Mouse (Mus musculus): ENCODE measurements around the gene Cluap1. TPM values are rescaled to one million over a fixed set of nuclear protein-coding genes. Genes with fewer than 3 reads are reported as not detected.

The Cluap1 gene
- total and polyA plus RNA-seq, 3 experiments = 28.9 to 30.7 TPM; not detected in 1

DNA sequence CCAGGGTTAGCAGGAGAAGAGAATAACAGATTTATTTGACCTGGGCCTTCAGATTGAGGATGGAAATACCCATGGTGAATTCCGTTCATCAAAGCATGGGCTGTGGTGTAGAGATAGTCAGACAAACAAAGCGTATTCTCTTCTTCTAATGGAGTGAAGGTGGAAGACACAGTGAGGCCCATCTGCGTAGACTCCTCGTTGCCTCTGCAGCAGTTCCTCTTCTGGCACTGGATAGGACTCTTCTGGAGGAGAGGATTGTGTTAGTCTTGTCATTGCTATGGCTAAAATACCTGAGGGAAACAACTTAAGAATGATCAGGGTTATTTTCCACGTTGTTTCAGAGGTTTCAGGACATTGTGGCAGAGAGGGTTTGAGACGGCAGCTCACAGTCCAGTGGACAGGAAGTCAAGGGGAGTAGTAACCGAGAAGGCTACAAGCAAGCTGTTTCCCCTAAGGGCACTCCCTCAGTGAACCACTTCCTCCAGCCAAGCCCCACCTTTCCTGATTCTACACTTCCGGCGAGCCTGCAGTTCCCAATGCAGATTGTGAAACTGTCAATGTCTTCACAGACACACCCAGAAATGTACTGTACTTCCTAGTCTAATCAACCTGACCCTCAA, 13.3 kb upstream of the Cluap1 start (continued):
- TF ChIP-seq HCFC1 (IDR thresholded peaks at IDR 0.05; ENCODE audit: low read depth, low read length) = peak; percentile 66
- no peak for TF ChIP-seq POLR2AphosphoS5 (IDR thresholded peaks at IDR 0.05; ENCODE audit: borderline replicate concordance, low read depth, low read length)
- TF ChIP-seq ZC3H11A (IDR thresholded peaks at IDR 0.05; ENCODE audit: low read depth, low read length) = no peak
- TF ChIP-seq CHD2 (IDR thresholded peaks at IDR 0.05; ENCODE audit: low read length) = no peak
- TF ChIP-seq NELFE (IDR thresholded peaks at IDR 0.05; ENCODE audit: low read depth, low read length) = no peak
- no peak for TF ChIP-seq ZMIZ1 (IDR thresholded peaks at IDR 0.05; ENCODE audit: low read depth, low read length)
- peak; percentile 54 for TF ChIP-seq ELF1 (IDR thresholded peaks at IDR 0.05; ENCODE audit: low read depth, low read length)
- TF ChIP-seq ZKSCAN1 (IDR thresholded peaks at IDR 0.05; ENCODE audit: low read depth, low read length) = no peak
- TF ChIP-seq BHLHE40 (IDR thresholded peaks at IDR 0.05; ENCODE audit: borderline replicate concordance, low read depth, low read length) = no peak
- TF ChIP-seq EP300 (IDR thresholded peaks at IDR 0.05; ENCODE audit: low read depth in 1 of 2, low read length in 2 of 2) = no peak
- TF ChIP-seq NRF1 (IDR thresholded peaks at IDR 0.05; ENCODE audit: insufficient read depth, low read depth, low read length, poor library complexity, severe bottlenecking) = no peak
- no peak for TF ChIP-seq MAZ (IDR thresholded peaks at IDR 0.05; ENCODE audit: low read depth, low read length)
- no peak for TF ChIP-seq MEF2A (IDR thresholded peaks at IDR 0.05; ENCODE audit: extremely low read depth, insufficient replicate concordance, low read depth, low read length, poor library complexity, severe bottlenecking)
- TF ChIP-seq CTCF (IDR thresholded peaks at IDR 0.05 in 2 of 3, conservative IDR thresholded peaks at IDR 0.05 in 1 of 3; ENCODE audit: control insufficient read depth in 1 of 3, insufficient read depth in 1 of 3, low read depth in 2 of 3, low read length in 3 of 3, poor library complexity in 1 of 3, severe bottlenecking in 1 of 3) = no peak
- TF ChIP-seq MAFK (IDR thresholded peaks at IDR 0.05; ENCODE audit: borderline replicate concordance, low read depth, low read length) = no peak

DNA sequence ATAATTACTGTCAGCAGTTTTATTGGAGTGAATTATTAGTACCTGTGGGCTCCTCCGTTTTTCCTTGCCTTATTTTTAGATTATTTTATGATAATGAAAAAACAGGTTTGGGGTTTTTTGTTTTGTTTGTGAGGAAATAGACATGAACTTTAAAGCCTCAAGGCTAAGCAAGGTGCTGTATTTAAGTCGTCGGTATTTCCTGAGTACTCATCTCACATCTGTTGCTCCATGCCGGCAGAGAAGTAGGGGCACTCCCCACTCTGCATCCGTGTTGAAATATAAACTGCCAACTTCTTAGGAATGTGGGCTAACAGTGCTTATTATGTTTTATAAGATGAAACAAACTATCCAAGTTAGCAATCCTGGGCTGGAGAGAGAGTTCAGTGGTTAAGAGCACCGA, 12.6 kb upstream of the Cluap1 start:
- Histone ChIP-seq H3K9me3 (replicated peaks; ENCODE audit: insufficient read depth, low read length) (no peaks in the 10 kb centered on the region), H3K27me3 (ENCODE audit: control insufficient read depth in 1 of 2, insufficient read depth in 2 of 2, low read length in 2 of 2) (no peaks in the 10 kb centered on the region), H3K4me1 (ENCODE audit: control insufficient read depth in 1 of 2, insufficient read depth in 2 of 2, low read length in 2 of 2) (peaks cover 0 to 14% of the 10 kb centered on the region in 2 experiments; a peak in 3 of 4 replicates), H3K27ac (ENCODE audit: control insufficient read depth, low read depth, low read length) (no peak overlapping the region; the same call in 1 of the 2 replicates), H3K9ac (ENCODE audit: control insufficient read depth, low read depth, low read length, poor library complexity, severe bottlenecking) (no peak overlapping the region), H3K79me2 (ENCODE audit: control insufficient read depth, insufficient read depth, low read length, poor library complexity) (0 out of 2 replicates have a peak, but pooled peaks cover 2% of the 10 kb centered on the region), H3K36me3 (ENCODE audit: control insufficient read depth in 1 of 2, insufficient read depth in 2 of 2, low read length in 2 of 2) (peaks cover 7 to 13% of the 10 kb centered on the region in 2 experiments), H3K4me3 (ENCODE audit: control insufficient read depth in 1 of 2, insufficient read depth in 1 of 2, low read depth in 2 of 2, low read length in 2 of 2) (no peak overlapping the region)
- TF ChIP-seq POLR2A (IDR thresholded peaks at IDR 0.05; ENCODE audit: control insufficient read depth in 1 of 2, insufficient read depth in 1 of 2, low read depth in 1 of 2, low read length in 2 of 2, poor library complexity in 1 of 2) (no peak), CHD1 (IDR thresholded peaks at IDR 0.05; ENCODE audit: low read depth, low read length) (no peak)
- DNase-seq (ENCODE audit: low read depth, low spot score) = no peak

DNA sequence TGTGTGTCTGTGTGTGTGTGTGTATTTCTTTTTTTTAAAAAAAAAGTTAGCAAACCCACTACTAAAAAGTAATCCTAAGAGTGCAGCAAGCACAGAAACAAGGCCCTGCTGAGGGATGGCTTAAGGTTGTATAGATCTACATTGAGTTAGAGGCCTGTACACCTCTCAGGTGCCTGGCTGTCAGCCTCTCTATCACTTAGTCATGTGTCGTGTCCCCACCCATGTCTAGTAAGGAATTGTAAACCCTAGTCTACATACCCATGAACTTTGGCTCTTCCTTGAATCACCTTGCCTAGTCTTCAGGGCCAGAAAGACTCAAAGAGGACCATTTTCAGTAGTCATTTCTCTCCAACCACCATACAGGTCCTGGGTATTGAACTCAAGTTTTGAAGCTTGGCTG, 12.0 kb upstream of the Cluap1 start:
- H3K27me3 ChIP-seq (ENCODE audit: control insufficient read depth in 1 of 2, insufficient read depth in 2 of 2, low read length in 2 of 2) = no peaks in the 10 kb centered on the region
- H3K4me3 ChIP-seq (ENCODE audit: control insufficient read depth in 1 of 2, insufficient read depth in 1 of 2, low read depth in 2 of 2, low read length in 2 of 2) = no peak overlapping the region
- H3K27ac ChIP-seq (ENCODE audit: control insufficient read depth, low read depth, low read length) = no peak overlapping the region
- no peaks in the 10 kb centered on the region for H3K9me3 ChIP-seq (replicated peaks; ENCODE audit: insufficient read depth, low read length)
- 0 out of 2 replicates have a peak, but pooled peaks cover 2% of the 10 kb centered on the region for H3K79me2 ChIP-seq (ENCODE audit: control insufficient read depth, insufficient read depth, low read length, poor library complexity)
- peaks cover 7 to 13% of the 10 kb centered on the region in 2 experiments for H3K36me3 ChIP-seq (ENCODE audit: control insufficient read depth in 1 of 2, insufficient read depth in 2 of 2, low read length in 2 of 2)
- peaks cover 0 to 14% of the 10 kb centered on the region in 2 experiments; a peak in 3 of 4 replicates for H3K4me1 ChIP-seq (ENCODE audit: control insufficient read depth in 1 of 2, insufficient read depth in 2 of 2, low read length in 2 of 2)
- TF ChIP-seq EP300 (IDR thresholded peaks at IDR 0.05; ENCODE audit: low read depth in 1 of 2, low read length in 2 of 2) (no peak), ETS1 (IDR thresholded peaks at IDR 0.05; ENCODE audit: low read depth, low read length) (no peak), CHD1 (IDR thresholded peaks at IDR 0.05; ENCODE audit: low read depth, low read length) (no peak), SIN3A (IDR thresholded peaks at IDR 0.05; ENCODE audit: low read length) (no peak), CHD2 (IDR thresholded peaks at IDR 0.05; ENCODE audit: low read length) (no peak), ELF1 (IDR thresholded peaks at IDR 0.05; ENCODE audit: low read depth, low read length) (no peak), POLR2AphosphoS2 (IDR thresholded peaks at IDR 0.05; ENCODE audit: low read length) (no peak), NELFE (IDR thresholded peaks at IDR 0.05; ENCODE audit: low read depth, low read length) (no peak), ZNF384 (IDR thresholded peaks at IDR 0.05; ENCODE audit: low read depth, low read length) (no peak), HCFC1 (IDR thresholded peaks at IDR 0.05; ENCODE audit: low read depth, low read length) (no peak), MAZ (IDR thresholded peaks at IDR 0.05; ENCODE audit: low read depth, low read length) (no peak), E2F4 (IDR thresholded peaks at IDR 0.05; ENCODE audit: borderline replicate concordance, low read depth, low read length) (no peak), GATA1 (IDR thresholded peaks at IDR 0.05; ENCODE audit: low read depth, low read length) (no peak), CTCF (IDR thresholded peaks at IDR 0.05 in 2 of 3, conservative IDR thresholded peaks at IDR 0.05 in 1 of 3; ENCODE audit: control insufficient read depth in 1 of 3, insufficient read depth in 1 of 3, low read depth in 2 of 3, low read length in 3 of 3, poor library complexity in 1 of 3, severe bottlenecking in 1 of 3) (no peak)
- DNase-seq (ENCODE audit: low read depth, low spot score) = no peak
- no peak overlapping the region for H3K9ac ChIP-seq (ENCODE audit: control insufficient read depth, low read depth, low read length, poor library complexity, severe bottlenecking)

All from MEL (cell line).